Mouse (Mus musculus) NIH3T3 (cell line): ENCODE results near the gene Tas1r1.
"Not testable (repeated sequence)": the region's sequence is repeated elsewhere in the genome, so short reads cannot be mapped to it uniquely, and the experiment has no call there.

Experiments
- DNase-seq: peaks from one replicate; pipeline ENCODE4 v3.0.0-alpha.2; 2012; ENCODE audit warnings: low read depth

Tas1r1 gene

GRCm38 (mm10) chr4:152043171-152043570 is 4.8 kb upstream of the Tas1r1 start:
- no peak for DNase-seq

GRCm38 (mm10) chr4:152041924-152042641 is 3.7 kb upstream of the Tas1r1 start:
- no peak for DNase-seq

- peak; percentile 3 for DNase-seq
Measured at GRCm38 (mm10) chr4:152039831-152040310, 1.5 kb upstream of the Tas1r1 start.

- DNase-seq: peak; percentile 93
Measured at GRCm38 (mm10) chr4:152038985-152039830, 840 bp upstream of the Tas1r1 start, which contains the start of gene Nol9. Nol9 (plus strand) TSS chr4:152039321.

- DNase-seq: not testable (repeated sequence)
Measured at GRCm38 (mm10) chr4:152036464-152036863, 1.9 kb downstream of the Tas1r1 start.

- DNase-seq: no peak
Measured at GRCm38 (mm10) chr4:152032922-152033321, 5.4 kb downstream of the Tas1r1 start.

- DNase-seq: peak; percentile 44
Measured at GRCm38 (mm10) chr4:152029997-152030396, 8.4 kb downstream of the Tas1r1 start.

- peak; percentile 41 for DNase-seq
Measured at GRCm38 (mm10) chr4:152029087-152029486, 9.3 kb downstream of the Tas1r1 start.

- DNase-seq: no peak
Measured at GRCm38 (mm10) chr4:152028456-152028855, 9.9 kb downstream of the Tas1r1 start.

- DNase-seq: peak; percentile 96
Measured at GRCm38 (mm10) chr4:152027524-152027923, 10.8 kb downstream of the Tas1r1 start, which contains the start of gene Zbtb48. Zbtb48 (minus strand) TSS chr4:152027671.

- peak; percentile 28 for DNase-seq
Measured at GRCm38 (mm10) chr4:152026751-152027508, 11.4 kb downstream of the Tas1r1 start.

- DNase-seq: no peak
Measured at GRCm38 (mm10) chr4:152024525-152024924, 13.8 kb downstream of the Tas1r1 start.

GRCm38 (mm10) chr4:152022506-152022905 is 15.9 kb downstream of the Tas1r1 start:
- DNase-seq: no peak

- no peak for DNase-seq
Measured at GRCm38 (mm10) chr4:152021568-152022097, 16.7 kb downstream of the Tas1r1 start.

- no peak for DNase-seq
Measured at GRCm38 (mm10) chr4:152020024-152020423, 18.3 kb downstream of the Tas1r1 start.

GRCm38 (mm10) chr4:152019073-152019472 is 19.3 kb downstream of the Tas1r1 start:
- DNase-seq: no peak

GRCm38 (mm10) chr4:152013036-152013813 is 25.1 kb downstream of the Tas1r1 start:
- DNase-seq: no peak

- no peak for DNase-seq
Measured at GRCm38 (mm10) chr4:152012109-152012508, 26.3 kb downstream of the Tas1r1 start.

- DNase-seq: no peak
Measured at GRCm38 (mm10) chr4:152011171-152011760, 27.1 kb downstream of the Tas1r1 start.

- DNase-seq: no peak
Measured at GRCm38 (mm10) chr4:152010707-152011134, 27.6 kb downstream of the Tas1r1 start.
